12 mouse cellular contexts compared by ENCODE assay signal in the genomic region with DNA sequence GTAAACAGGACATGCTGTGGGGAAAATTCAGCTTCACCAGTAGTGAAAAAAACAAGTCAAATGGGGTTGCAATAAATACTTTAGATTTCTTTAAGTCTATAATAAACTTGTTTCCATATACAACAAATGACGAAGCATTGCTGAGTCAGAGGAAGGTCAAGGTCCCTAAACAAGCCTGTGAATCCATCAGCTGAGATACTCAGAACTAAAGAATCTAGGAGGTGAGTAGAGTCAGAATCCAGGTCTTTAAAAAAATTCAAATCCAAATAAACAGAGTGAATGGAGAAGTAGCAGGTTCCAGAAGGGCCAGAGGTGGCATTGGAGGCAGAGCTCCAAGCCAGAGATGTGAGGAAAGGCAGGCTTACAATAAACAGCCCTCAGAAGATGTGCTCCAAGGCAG.
"Had no signal": no experiment of that assay in that cellular context is flagged by ENCODE, and none has a peak within 500 bp of the region (broad histone marks: within the 10 kb centered on the region; RNA-seq: fewer than 3 reads in every experiment).

No protein-coding gene starts in this region.

- DNase-seq: left cerebral cortex, postnatal 4 days; liver; liver, embryonic 13.5 days; liver, postnatal 0 days; lung, adult 18-20 months; lung, adult 2 months; lung, embryonic 14.5 days; lung, postnatal 10 days; lung, postnatal 14 days; lung, postnatal 36 days; lung, postnatal 4 days; midbrain, embryonic 14.5 days had no signal
